Mouse (Mus musculus): ENCODE measurements around the gene Tbc1d24.
"Not testable (repeated sequence)": the region's sequence is repeated elsewhere in the genome, so short reads cannot be mapped to it uniquely, and the experiment has no call there.

Tbc1d24 gene

DNA sequence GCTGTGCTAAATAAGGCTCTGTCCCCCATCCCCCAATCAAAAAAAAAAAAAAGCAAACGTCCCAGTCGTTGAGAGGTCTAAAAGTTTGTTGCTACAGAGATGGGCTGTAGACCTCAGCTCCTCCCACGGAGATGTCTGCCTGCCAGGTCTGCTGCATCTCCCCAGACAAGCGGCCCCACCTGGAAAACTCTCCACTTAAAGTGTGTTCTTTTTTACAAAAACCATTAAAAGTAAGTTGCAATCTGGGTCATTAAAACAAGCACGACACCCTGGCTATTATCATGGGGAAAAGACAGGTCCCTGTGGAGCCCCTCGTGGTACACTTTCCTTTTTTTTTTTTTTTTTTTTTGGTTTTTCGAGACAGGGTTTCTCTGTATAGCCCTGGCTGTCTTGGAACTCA is 54.0 kb downstream of the Tbc1d24 start:
- no peak for DNase-seq (ENCODE audit: extremely low read depth, low read depth, low spot score)

- no peak for DNase-seq (ENCODE audit: extremely low read depth, low read depth, low spot score)
Measured at GRCm38 (mm10) chr17:24150824-24151223, 54.5 kb downstream of the Tbc1d24 start, which contains the start of gene Pdpk1. TSS of gene Pdpk1 (minus strand) at chr17:24150924.

DNA sequence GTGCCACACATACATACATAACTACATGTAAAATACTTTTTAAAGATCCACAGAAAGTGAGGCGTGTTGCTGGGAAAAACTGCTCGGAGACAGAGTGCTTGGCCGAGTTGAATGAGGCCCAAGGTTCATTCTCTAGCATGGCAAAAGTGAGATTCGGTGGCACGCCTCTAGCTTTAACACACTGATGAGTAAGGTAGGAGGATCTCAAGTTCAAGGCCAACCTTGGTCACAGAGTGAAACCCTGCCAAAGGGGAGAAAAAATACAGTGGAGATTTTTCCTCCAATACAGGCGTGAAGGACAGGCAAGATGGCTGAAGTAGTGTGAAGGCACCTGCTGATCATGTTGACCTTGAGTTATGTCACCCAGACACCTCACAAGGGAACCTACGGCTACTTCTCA is 55.9 kb downstream of the Tbc1d24 start:
- no peak for DNase-seq (ENCODE audit: extremely low read depth, low read depth, low spot score)

DNA sequence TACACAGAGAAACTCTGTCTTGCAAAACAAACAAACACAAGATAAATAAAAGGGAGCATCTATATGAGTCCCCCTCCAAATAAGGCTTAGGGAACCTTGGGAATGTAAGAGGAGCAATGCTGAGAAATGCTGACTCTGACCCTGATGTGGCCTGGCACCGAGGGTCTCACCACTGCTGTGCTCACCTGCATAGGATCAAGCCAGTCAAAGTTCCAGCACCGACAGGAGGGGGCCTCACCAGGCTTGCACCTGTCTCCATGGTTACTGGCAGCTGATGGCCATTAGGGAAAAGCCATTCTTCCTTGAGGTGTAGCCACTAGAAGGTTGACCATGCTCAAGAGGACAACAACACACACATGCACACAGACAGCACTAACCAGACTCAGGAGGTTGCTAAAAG is 62.5 kb downstream of the Tbc1d24 start:
- DNase-seq (ENCODE audit: extremely low read depth, low read depth, low spot score), result no peak

GRCm38 (mm10) chr17:24141425-24141920 is 63.9 kb downstream of the Tbc1d24 start:
- DNase-seq (ENCODE audit: extremely low read depth, low read depth, low spot score), result peak; percentile 54

DNA sequence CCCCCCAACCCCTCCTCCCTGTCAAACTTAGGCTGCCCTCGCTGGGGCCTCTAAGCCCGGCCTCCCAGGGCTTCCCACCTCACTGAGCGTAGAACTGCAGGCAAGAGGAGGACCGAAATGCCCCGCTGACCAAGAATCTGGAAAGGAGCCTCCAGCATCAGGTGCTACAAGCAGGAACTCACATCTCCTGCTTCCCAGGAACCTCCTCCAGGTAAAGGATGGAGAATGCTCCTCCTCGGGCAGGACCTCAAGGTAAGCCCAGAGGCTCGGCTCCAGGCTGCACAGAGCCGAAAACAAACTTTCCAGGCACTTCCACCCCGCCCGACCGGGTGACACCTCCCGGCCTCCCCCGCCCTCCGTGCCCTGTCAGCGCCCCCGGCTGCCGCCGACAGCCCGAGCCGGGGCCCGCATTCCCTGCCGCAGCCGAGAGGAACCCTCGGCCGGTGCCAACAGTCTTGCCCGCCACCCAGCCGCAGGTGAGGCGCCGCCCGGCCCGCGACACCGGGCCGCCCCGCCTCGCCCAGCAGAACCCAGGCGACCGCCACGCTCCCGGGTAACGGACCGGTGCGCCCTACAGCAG is 64.4 kb downstream of the Tbc1d24 start:
- DNase-seq (ENCODE audit: extremely low read depth, low read depth, low spot score), result no peak

- DNase-seq (ENCODE audit: extremely low read depth, low read depth, low spot score), result peak; percentile 59
Measured at GRCm38 (mm10) chr17:24139968-24140367, 65.4 kb downstream of the Tbc1d24 start.

DNA sequence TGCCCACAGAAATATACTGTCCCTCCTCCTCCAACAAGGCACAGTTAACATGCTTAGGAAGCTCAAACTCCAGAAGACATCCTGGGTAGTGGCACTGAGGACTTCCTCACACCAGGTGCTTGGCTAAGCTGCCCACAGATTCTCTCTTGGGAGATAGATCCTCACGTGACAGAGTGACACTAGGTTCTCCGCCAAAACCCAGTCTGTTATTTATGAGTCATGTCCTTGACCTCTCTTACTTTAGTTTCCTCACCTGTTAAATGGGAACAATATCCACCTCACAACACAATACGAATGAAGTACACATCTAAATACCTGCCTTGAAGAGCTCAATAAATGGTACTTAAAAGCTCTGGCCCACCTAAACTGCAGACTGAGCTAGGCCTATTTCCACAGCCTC is 66.1 kb downstream of the Tbc1d24 start:
- DNase-seq (ENCODE audit: extremely low read depth, low read depth, low spot score), result no peak

DNA sequence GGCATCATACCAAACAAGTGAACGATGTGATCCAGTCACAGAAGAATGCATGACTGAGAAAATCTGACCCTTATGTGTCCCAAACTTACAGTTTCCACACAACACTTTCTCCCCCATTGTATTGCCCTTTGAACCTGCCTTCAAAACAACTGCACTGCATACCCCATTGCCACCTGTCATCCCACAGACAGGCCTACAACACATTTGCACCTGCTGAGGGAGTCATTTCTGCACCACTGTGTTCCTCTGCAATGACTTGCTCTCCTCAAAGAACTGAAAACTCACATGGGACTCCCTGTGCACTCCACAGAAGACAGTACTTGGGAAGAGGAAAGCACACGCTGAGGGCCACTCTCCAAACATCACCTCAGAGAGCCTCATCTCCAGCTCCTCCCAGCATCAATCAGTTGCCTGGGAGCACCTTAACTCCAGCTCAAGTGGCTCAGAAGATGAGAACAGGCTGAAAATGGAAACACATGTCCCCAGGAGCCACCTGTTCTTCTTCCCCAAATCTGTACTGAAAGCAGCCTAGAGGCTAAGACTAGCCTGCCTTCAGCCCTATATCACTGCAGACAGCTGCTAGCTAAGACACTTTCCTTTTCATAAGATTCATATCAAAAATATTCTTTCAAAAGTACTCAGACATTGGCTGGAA is 68.0 kb downstream of the Tbc1d24 start:
- DNase-seq (ENCODE audit: extremely low read depth, low read depth, low spot score), result no peak

GRCm38 (mm10) chr17:24134062-24134461 is 71.3 kb downstream of the Tbc1d24 start:
- no peak for DNase-seq (ENCODE audit: extremely low read depth, low read depth, low spot score)

- DNase-seq (ENCODE audit: extremely low read depth, low read depth, low spot score), result not testable (repeated sequence)
Measured at GRCm38 (mm10) chr17:24132919-24133318, 72.4 kb downstream of the Tbc1d24 start.

- DNase-seq (ENCODE audit: extremely low read depth, low read depth, low spot score), result no peak
Measured at GRCm38 (mm10) chr17:24131570-24131969, 73.8 kb downstream of the Tbc1d24 start.

DNA sequence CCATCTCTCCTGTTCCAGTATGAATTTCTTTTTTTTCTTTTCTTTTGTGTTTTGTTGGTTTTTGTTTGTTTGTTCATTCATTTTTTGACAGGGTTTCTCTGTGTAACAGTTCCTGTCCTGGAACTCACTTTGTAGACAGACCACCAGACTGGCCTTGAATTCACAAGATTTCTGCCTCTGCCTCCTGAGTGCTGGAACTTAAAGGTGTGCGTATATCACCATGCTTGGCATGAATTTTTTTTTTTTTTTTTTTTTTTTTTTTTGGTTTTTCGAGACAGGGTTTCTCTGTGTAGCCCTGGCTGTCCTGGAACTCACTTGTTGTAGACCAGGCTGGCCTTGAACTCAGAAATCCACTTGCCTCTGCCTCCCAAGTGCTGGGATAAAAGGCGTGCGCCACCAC is 76.1 kb downstream of the Tbc1d24 start:
- DNase-seq (ENCODE audit: extremely low read depth, low read depth, low spot score), result not testable (repeated sequence)

DNA sequence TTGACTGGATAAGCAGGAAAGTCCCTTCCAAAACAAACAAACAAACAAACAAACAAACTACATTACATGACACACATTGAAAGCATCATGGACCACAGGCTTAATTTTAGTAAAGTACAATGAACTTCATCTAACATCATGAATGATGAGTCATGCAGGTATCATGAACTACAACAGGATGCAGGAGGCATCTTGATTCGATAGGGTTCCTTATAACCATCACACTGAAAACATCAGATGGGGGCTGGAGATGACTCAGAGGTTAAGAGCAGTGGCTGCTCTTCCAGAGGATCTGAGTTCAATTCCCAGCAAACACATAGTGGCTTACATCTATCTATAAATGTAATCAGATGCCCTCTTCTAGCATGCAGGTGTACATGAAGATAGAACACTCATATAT is 77.8 kb downstream of the Tbc1d24 start:
- DNase-seq (ENCODE audit: extremely low read depth, low read depth, low spot score), result no peak

DNA sequence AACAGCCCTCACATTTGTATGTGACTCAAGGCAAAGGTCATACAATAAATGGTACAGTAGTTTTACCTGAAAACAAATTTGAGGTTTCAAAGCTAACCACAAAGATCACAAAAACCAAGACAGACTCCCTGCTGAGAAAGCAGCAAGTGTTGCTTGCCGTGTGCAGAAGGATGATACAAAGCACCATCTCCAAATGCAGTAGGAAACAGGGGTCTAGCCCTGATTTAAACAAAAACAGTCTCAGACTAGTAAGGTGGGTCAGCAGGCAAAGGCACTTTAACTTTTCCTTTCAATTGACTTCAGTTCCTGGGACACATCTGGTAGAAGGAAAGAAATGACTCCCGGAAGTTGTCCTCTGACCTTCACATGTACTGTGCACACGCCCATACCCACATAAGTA is 78.6 kb downstream of the Tbc1d24 start:
- DNase-seq (ENCODE audit: extremely low read depth, low read depth, low spot score), result no peak
